Mouse (Mus musculus) forebrain, embryonic 16.5 days (tissue): ENCODE measurements around the gene 6430628N08Rik. TPM values are rescaled to one million over a fixed set of nuclear protein-coding genes. Genes with fewer than 3 reads are reported as not detected.
A peak's percentile ranks its signal among the peaks of the same experiment; 100 is the strongest.

Experiments used
- ATAC-seq: fragments of 200-750 bp; cut with Nextera tagmentation; 2 replicates; pipeline ENCODE4 v1.8.0; 2017; ENCODE audit warnings: mild to moderate bottlenecking, moderate library complexity
- H3K27ac ChIP-seq: fragments of 300-500 bp; sonication (generic); 2 replicates; pipeline ENCODE4 v1.5.1; 2014; ENCODE audit warnings: low read length, control low read depth
- H3K27me3 ChIP-seq: fragments of 300-500 bp; sonication (generic); replicated peaks from 2 replicates; pipeline ENCODE4 v1.6.1; 2014; ENCODE audit warnings: low read length; ENCODE audit not compliant: control insufficient read depth, insufficient read depth
- H3K36me3 ChIP-seq: fragments of 300-500 bp; sonication (generic); 2 replicates; pipeline ENCODE4 v1.6.1; 2014; ENCODE audit not compliant: control insufficient read depth, insufficient read depth
- H3K4me1 ChIP-seq: fragments of 300-500 bp; sonication (generic); replicated peaks from 2 replicates; pipeline ENCODE4 v1.6.1; 2014; ENCODE audit warnings: low read length; ENCODE audit not compliant: control insufficient read depth, insufficient read depth
- H3K4me2 ChIP-seq: fragments of 300-500 bp; sonication (generic); 2 replicates; pipeline ENCODE4 v1.6.1; 2014; ENCODE audit warnings: mild to moderate bottlenecking, low read length, control low read depth
- H3K4me3 ChIP-seq: fragments of 300-500 bp; sonication (generic); replicated peaks from 2 replicates; pipeline ENCODE4 v1.5.1; 2014; ENCODE audit warnings: mild to moderate bottlenecking, low read length, control low read depth
- H3K9ac ChIP-seq: fragments of 300-500 bp; sonication (generic); replicated peaks from 2 replicates; pipeline ENCODE4 v1.6.1; 2014; ENCODE audit warnings: low read depth, low read length, control low read depth
- H3K9me3 ChIP-seq: fragments of 300-500 bp; sonication (generic); 2 replicates; pipeline ENCODE4 v1.6.1; 2016; ENCODE audit warnings: low read length; ENCODE audit not compliant: control insufficient read depth
- WGBS: fragments of 180-500 bp; shearing (Covaris S2); extraction: QIAGEN DNeasy Blood & Tissue Kit; methylation state at CpG from one replicate; pipeline ENCODE4 v1.1.7; 2014; 5-methylcytosine and 5-hydroxymethylcytosine counted together
- polyA plus RNA-seq: library from polyadenylated mRNA; unstranded; fragments of >200 nt; fragmentation: Nextera tagmentation; extraction: Ambion mirVana; gene quantifications from 2 replicates; pipeline ENCODE4 v1.2.1, GENCODE M21; 2015

Gene 6430628N08Rik
- polyA plus RNA-seq, 1 experiment from 2014 or later, result 0.47 TPM

DNA sequence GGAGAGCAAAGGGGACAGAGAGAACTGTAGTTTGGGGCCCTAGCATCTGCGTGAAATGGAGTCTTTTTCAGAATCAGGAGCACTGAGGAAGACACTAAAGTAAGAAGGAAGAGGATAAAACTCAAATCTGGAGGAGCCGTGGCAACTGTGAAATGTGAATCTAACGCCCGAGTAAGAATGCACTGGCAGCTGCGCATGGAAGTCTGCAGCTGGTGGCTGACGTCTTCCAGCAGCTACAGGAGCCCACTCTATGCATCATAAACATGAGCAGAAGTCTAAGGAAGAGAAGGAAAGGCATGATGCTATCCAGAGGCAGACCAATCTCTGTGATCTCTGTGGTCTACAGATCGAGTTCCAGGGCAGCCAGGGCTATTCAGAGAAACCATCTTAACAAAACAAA lies 37.2 kb downstream of the 6430628N08Rik start:
- Histone ChIP-seq H3K9ac (no peak overlapping the region), H3K36me3 (no peaks in the 10 kb centered on the region), H3K27me3 (peaks cover 37% of the 10 kb centered on the region), H3K9me3 (no peaks in the 10 kb centered on the region), H3K4me2 (no peak overlapping the region), H3K4me1 (no peaks in the 10 kb centered on the region), H3K27ac (no peak overlapping the region), H3K4me3 (no peak overlapping the region)
- WGBS, result 70% methylated on average over 7 of the region's 7 CpGs
- ATAC-seq, result no peak

DNA sequence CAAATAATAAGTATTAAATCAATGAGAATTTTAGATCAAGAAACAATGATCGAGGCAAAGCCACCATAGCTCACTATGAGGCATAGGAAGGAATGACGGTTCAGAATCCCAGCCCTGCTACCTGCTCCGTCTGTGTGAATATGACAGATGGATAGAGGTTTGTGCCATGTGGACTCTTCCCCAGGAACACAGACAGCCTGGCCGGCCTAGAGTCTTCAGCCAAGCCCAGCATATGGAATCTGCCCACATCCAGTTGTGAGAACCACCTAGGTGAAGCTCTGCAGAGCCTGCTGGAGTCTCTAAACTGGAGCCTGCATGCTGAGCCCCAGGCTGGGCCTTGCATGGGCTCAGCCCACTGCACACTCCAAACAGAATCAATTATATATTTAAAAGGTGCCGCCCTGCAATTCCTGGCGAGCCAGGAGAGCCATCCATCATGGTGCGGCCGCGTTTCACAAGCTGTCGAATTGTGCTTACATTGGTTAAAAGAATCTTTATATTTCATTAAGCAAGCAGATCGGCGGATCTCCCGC lies 41.2 kb downstream of the 6430628N08Rik start:
- no peak overlapping the region for H3K4me3 ChIP-seq
- no peak for ATAC-seq
- no peak overlapping the region for H3K9ac ChIP-seq
- H3K27ac ChIP-seq, result no peak overlapping the region
- no peaks in the 10 kb centered on the region for H3K9me3 ChIP-seq
- H3K4me2 ChIP-seq, result no peak overlapping the region
- H3K27me3 ChIP-seq, result peaks cover 65% of the 10 kb centered on the region
- WGBS, result 50% methylated on average over 13 of the region's 13 CpGs
- H3K4me1 ChIP-seq, result peaks cover 6% of the 10 kb centered on the region
- no peaks in the 10 kb centered on the region for H3K36me3 ChIP-seq

- 1% methylated on average over 36 of the region's 36 CpGs for WGBS
- peaks cover 76% of the 10 kb centered on the region for H3K27me3 ChIP-seq
- H3K9me3 ChIP-seq, result no peaks in the 10 kb centered on the region
- H3K4me1 ChIP-seq, result peaks cover 21% of the 10 kb centered on the region
- ATAC-seq, result no peak
- no peak overlapping the region for H3K9ac ChIP-seq
- H3K4me2 ChIP-seq, result no peak overlapping the region
- no peak overlapping the region for H3K4me3 ChIP-seq
- H3K27ac ChIP-seq, result no peak overlapping the region
- H3K36me3 ChIP-seq, result no peaks in the 10 kb centered on the region
These were observed 45.5 kb downstream of the 6430628N08Rik start for GRCm38 (mm10) chr4:115935835-115936581.

GRCm38 (mm10) chr4:115936646-115937045 lies 46.2 kb downstream of the 6430628N08Rik start:
- no peak overlapping the region for H3K4me3 ChIP-seq
- H3K9ac ChIP-seq, result no peak overlapping the region
- no peak overlapping the region for H3K27ac ChIP-seq
- peaks cover 21% of the 10 kb centered on the region for H3K4me1 ChIP-seq
- under 1% methylated on average over 20 of the region's 20 CpGs for WGBS
- H3K4me2 ChIP-seq, result no peak overlapping the region
- ATAC-seq, result no peak
- no peaks in the 10 kb centered on the region for H3K9me3 ChIP-seq
- no peaks in the 10 kb centered on the region for H3K36me3 ChIP-seq
- H3K27me3 ChIP-seq, result peaks cover 76% of the 10 kb centered on the region

DNA sequence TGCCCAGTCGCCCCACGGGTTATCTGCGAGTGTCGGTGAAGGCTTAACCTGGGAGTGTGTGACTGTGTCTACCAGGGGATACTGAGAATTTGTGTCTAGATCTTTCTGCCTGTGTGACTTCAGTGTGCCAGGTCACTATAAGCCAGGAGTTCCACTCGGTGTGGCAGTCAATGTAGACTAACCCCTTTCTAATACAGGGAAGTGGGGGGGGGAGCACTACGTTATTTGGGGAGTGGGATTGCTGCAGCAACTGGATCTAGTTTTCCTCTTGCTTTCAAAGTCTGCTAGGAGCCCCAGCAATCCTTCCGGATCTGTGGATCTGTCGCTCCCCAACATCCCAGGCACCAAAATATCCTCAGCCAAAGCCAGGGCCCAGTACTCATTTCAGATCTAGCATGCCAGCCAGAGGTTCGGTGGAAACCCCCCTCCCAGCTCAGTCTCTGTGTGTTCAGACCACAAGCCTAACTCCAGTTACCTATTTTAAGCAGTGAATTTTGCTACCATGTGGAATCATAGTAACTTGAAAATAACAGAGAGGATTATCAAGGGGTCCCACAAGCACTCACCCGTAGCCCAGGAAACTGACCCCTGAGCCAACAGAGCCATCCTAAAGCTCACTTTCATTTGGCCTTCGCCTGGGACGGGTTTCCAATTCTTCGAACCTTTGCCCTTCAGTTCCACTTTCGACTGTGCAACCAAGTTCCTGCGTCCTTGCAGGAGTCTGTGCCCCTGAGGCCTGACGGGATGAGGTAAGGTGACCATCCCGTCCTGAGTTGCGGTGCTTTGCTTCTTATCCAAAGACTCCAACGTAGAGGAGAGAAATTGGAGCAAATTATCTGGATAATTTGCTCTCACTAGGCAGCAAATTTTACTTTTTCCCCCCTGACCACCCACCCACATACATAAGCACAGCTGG lies 46.9 kb downstream of the 6430628N08Rik start:
- Histone ChIP-seq H3K4me3 (no peak overlapping the region), H3K27me3 (peaks cover 78% of the 10 kb centered on the region), H3K9me3 (no peaks in the 10 kb centered on the region), H3K4me2 (no peak overlapping the region), H3K36me3 (no peaks in the 10 kb centered on the region), H3K27ac (no peak overlapping the region), H3K9ac (no peak overlapping the region), H3K4me1 (peaks cover 21% of the 10 kb centered on the region)
- ATAC-seq, result no peak
- WGBS, result 3% methylated on average over 19 of the region's 19 CpGs

DNA sequence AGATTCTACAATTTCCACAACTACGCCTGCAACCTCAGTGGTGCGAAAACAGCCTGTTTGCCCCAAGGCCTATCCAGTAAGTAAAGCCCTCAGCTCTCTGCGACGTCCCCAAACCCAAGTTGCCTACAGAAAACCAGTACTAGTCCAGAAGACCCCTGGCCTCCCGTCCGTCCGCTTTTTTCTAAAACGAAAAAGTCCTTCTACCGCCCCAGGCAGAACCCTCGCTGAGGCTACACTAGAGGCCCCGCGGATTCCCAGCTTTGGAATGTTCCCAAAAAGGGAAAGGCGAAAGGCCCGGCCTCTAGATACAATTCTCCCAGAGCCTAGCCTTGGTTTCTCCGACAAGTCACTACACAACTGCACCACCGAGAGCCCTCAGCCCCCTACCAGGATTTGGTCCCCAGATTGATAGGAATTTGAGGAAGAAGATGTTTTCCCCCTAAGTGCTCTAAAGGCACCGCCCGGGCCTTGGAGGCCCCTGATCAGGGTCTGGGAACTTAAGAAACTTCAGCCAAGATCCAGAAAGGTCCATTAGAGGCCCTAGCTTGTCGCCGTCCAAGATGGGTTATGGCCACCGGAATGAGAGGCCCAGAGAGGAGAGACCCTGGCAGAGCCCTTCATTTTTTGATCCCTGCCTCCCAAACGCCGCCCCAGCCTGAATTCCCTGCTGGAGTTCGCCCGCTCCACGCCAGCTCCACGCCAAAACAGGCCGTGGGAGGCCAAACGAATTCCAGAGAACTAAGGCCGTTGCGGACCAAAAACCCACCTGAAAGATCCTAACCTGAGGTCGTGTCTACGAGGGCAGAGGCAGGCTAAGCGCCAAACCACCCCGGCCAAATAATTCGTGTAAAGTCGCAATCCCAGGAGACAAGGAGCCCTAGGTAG lies 48.1 kb downstream of the 6430628N08Rik start:
- peaks cover 21% of the 10 kb centered on the region for H3K4me1 ChIP-seq
- peaks cover 78% of the 10 kb centered on the region for H3K27me3 ChIP-seq
- H3K36me3 ChIP-seq, result no peaks in the 10 kb centered on the region
- WGBS, result 2% methylated on average over 37 of the region's 37 CpGs
- no peaks in the 10 kb centered on the region for H3K9me3 ChIP-seq
- no peak overlapping the region for H3K4me3 ChIP-seq
- no peak overlapping the region for H3K4me2 ChIP-seq
- no peak overlapping the region for H3K27ac ChIP-seq
- ATAC-seq, result no peak
- H3K9ac ChIP-seq, result no peak overlapping the region

DNA sequence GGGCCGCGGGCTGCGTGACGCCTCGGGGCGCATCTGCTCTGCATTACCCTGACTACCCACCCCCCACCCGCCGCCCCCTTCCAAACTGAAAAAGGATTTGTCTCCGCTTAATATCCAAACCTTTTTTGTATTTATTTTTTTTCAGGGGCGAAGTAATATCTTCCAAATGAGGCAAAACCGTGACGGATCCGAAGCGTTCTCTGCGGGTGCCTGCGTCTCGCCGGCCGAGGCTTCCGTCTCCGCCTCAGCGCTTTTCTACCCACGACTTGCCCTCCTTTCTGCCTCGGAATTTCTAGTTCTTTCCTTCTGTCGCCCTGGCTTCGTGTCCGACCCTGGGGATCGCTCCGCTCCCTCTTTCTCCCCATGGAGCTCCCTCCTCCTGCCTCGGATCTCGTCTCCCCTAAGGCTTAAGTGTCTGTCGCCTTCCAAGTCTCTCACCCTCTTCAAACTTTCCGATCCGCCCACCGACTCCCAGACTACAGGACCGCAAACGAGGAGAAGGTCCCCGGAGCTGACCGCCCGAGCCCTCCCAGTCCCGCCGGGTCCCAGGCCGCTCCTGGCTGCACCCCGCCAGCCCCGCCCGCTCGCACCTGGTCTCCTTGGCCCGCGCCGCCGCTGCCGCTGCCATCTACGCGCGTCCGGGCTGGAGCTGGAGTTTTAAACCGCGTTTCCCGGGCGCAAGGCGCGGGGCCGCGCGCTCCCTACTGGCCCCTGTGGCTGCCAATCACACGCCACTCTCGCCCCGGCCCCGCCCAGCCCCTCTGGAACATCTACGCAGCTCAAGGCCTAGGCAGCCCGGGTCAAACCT lies 49.0 kb downstream of the 6430628N08Rik start, which contains the start of gene Dmbx1:
Gene Dmbx1, minus strand, starts transcription at position 632 of the 808 bp plus-strand sequence.
- Histone ChIP-seq H3K4me2 (peak within 1 kb of the TSS; percentile 24; the same call in 1 of the 2 replicates), H3K4me3 (peak within 1 kb of the TSS; percentile 22), H3K4me1 (peaks cover 21% of the 10 kb centered on the region), H3K9me3 (no peaks in the 10 kb centered on the region), H3K36me3 (no peaks in the 10 kb centered on the region), H3K27me3 (peaks cover 74% of the 10 kb centered on the region), H3K9ac (no peak within 1 kb of the TSS), H3K27ac (no peak within 1 kb of the TSS)
- peak; percentile 33 for ATAC-seq
- under 1% methylated on average over 67 of the region's 71 CpGs for WGBS

DNA sequence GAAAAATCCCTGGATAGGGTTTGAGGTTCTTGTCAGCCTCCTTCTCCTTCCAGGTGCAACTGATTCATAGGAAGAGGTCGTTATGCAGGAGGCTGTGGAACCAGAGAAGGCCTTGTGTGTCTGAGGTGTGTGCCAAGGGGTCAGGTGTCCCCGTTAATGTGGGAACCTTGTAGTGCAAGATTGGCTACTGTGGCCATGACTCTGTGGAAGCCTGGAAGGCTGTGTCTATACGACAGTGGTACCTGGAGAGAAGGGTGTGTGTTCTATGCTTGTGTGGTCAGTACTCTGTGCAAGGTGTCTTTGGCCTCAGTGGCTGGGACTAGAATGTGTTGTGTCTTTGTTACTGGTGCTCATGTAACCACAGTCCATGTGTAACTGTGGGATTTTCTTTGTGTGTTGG lies 50.2 kb downstream of the 6430628N08Rik start:
- Histone ChIP-seq H3K9ac (no peak overlapping the region), H3K9me3 (no peaks in the 10 kb centered on the region), H3K4me1 (peaks cover 21% of the 10 kb centered on the region), H3K27me3 (peaks cover 80% of the 10 kb centered on the region), H3K4me2 (no peak overlapping the region), H3K4me3 (no peak overlapping the region), H3K36me3 (no peaks in the 10 kb centered on the region), H3K27ac (no peak overlapping the region)
- ATAC-seq, result no peak
- WGBS, result 11% methylated on average over 3 of the region's 3 CpGs
